Mouse (Mus musculus): ENCODE measurements around the gene Prdm16.

DNA sequence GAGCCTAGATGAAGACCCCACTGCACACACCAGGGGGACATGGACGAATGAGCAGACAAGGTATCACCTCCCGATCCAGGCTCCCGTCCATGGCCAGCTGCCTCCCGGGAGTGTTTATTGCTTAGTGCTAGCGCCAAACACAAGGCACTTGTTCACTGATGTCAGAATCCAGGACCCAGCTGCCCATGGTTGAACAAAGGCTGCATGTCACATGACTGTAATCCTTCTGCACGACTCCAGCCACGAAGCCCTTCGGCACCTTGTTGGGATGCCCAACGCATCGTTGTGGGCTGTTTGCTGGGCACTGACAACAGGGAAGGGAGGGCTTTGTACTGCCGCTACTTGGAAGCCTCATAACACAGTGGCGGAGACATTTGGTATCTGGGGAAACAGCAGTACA is 300.9 kb downstream of the Prdm16 start, which contains the start of gene B230104I21Rik:
- TF ChIP-seq CTCF (IDR thresholded peaks at IDR 0.05; ENCODE audit: low read depth): no peak
- no peak for TF ChIP-seq EP300 (IDR thresholded peaks at IDR 0.05; ENCODE audit: low read depth)

All from liver, postnatal 0 days (tissue).